Mouse (Mus musculus): ENCODE results near the gene Krt8.

The Krt8 gene

GRCm38 (mm10) chr15:102004189-102004588, at the start of gene Krt8:
Gene Krt8 (minus strand): TSS chr15:102004482.
- no peak for DNase-seq

GRCm38 (mm10) chr15:102051920-102052683, 47.8 kb upstream of the Krt8 start:
- peak; percentile 70 for DNase-seq

GRCm38 (mm10) chr15:102049871-102050270, 45.6 kb upstream of the Krt8 start:
- no peak for DNase-seq

DNA sequence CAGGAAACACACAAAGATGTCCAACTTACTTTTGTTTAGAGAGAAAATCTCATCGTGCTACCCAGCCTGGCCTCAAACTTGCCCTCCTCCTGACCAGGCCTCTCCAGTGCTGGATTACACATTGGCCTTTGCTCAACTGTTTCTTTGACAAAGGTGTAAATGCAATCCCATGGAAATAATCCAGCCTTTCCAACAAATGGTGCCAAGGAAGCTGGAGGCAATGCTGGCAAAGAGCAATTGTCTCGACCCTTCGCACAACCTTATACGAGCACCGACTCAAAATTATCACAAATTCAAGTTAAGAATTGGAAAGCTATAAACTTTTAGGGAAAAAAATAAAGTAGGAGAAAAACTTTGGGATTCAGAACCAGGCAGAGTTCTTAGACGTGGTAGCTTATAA, 43.7 kb upstream of the Krt8 start:
- DNase-seq, result no peak

- no peak for DNase-seq
These were observed 41.4 kb upstream of the Krt8 start for GRCm38 (mm10) chr15:102045691-102046090.

- DNase-seq, result no peak
These were observed 40.5 kb upstream of the Krt8 start for GRCm38 (mm10) chr15:102044745-102045144.

DNA sequence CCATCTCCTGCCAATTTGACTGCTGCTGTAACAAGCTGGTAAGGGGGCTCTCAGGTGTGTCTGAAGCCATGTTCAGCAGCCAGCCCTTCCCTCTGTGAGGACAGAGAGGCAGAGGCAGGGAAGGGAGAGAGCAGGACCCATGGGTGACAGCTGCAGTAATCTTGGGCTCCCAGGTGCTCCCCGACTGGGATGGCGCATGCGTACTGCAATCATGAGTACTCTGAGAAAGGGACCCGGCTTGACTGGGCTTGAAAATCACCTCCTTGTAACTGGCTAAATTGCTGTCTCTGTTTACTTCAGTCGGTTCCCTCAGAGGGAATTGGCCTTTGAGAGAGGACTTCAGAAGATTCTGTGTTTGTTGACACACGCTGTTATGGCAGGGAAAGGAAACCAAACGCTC, 37.7 kb upstream of the Krt8 start:
- DNase-seq, result no peak

- no peak for DNase-seq
These were observed 36.0 kb upstream of the Krt8 start for GRCm38 (mm10) chr15:102040277-102040676.

DNA sequence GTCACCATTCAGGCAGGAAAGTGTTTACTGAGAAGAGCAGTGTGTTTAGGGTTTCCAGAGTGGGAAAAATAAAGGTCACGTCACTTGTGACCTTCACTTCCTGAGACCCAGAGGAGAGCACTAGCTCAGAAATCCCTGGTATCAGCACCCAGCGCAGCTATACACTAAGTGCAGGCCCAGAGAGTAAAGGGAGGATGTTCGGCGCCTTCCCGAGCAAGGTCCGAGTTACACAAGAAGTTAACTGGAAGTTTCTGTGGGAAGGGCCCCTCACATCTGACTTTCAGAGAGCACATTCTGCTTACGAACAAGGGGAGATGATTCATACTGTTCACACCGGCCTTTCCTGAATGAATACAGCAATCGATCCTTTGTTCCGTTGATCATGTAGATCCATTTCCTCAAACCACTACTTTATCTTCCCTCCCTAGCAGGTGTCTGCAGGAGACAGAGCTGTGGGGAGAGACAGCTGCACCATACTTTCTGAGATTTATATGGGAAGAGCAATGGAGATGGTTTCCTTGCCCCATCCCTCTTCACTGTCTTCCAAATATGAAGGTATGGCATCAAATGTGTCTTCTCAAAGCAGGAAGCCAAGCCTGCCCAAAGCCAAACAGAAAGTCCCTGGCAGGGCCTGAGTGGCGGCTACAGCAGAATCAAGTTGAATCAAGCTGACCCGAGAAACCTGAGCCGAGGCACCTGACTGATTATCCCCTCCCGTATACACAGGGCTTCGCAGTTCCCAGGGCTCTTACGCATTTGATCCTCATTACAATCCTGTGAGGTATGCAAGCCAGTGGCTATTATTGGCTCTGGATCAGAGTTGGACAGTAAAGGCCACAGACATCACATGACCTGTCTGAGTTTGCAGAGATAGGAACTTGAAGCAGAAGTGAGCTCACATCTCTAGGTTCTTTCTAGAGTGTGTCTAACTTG, 30.1 kb upstream of the Krt8 start:
- no peak for DNase-seq

DNA sequence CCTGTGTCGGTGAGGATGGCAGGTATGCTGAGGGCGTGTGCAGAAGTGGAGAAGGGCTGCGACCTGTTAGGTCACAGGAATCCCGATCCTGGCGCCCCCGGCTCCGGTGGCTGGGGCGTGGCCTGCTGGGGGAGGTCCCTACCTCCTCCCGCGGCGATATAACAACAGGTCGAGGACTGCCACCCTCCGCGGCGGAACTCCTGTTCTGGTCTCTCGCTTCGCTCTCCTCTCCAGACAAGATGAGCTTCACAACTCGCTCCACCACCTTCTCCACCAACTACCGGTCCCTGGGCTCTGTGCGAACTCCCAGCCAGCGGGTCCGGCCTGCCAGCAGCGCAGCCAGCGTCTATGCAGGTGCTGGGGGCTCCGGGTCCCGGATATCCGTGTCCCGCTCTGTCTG, 23.8 kb upstream of the Krt8 start, which contains the start of gene Krt18:
Krt18 (plus strand) TSS at position 141 of the 400 bp plus-strand sequence.
- no peak for DNase-seq

DNA sequence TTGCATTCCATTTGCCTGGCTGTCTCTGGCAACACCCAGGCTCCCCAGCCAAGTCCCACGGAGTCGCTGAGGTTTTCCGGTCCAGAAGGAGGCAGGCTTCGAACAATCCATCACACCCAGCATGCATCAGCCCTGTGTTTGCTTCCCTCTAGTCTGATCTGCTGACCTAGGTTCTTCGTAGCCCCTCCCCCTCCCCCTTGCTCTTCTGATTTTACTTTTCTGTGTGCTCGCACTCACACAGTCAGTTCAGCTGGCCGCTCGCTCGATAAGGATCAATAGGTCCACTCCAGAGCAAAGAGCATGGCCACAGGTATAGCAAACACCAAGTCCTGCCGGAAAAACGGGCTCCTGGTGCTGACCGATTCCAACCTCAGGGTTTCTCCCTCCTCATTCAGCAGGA, 22.1 kb upstream of the Krt8 start:
- DNase-seq, result no peak

- DNase-seq, result no peak
These were observed 21.0 kb upstream of the Krt8 start for GRCm38 (mm10) chr15:102025136-102025872.

GRCm38 (mm10) chr15:102023888-102024287, 19.6 kb upstream of the Krt8 start:
- DNase-seq, result no peak

DNA sequence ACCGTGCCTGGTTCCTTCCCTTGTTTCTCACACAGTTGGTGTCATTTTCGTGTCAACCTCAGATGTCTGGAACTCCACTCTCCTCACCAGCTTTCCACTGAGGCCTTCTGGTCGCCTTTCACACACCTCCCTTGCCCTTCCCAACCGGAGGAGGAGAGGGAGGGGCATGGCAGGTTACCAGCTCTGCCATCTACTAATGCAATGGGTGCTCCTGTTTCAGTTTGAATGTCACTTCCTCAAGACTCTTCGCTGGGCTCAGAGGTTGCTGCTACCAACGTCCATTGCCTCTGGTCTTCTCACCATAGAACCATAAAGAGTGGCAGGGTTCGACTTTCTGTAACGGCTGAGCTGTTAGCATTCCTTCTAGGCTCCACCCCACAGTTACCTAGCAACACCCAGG, 18.2 kb upstream of the Krt8 start:
- DNase-seq, result no peak

- no peak for DNase-seq
These were observed 13.7 kb upstream of the Krt8 start for GRCm38 (mm10) chr15:102017918-102018463.

- no peak for DNase-seq
These were observed 12.5 kb upstream of the Krt8 start for GRCm38 (mm10) chr15:102016787-102017186.

DNA sequence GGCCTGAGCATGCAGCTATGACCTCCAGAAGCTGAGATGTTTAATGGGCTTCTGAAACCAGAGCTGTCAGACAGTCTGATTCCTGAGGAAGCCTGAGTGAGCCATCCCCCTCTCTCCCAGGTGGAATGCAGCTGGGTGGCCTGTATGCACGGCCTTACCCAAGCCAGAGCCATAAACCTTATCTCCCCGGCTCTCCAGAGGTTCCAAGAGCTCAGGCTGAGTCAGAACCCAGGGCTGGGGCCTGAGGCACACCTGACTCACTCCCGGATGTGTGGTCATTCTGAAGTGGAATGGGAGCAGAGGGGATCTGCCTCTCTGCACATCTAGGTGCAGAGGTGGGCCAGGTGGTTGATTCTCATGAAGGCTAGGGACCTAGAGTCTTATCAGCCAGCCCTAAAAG, 11.8 kb upstream of the Krt8 start:
- DNase-seq, result no peak

DNA sequence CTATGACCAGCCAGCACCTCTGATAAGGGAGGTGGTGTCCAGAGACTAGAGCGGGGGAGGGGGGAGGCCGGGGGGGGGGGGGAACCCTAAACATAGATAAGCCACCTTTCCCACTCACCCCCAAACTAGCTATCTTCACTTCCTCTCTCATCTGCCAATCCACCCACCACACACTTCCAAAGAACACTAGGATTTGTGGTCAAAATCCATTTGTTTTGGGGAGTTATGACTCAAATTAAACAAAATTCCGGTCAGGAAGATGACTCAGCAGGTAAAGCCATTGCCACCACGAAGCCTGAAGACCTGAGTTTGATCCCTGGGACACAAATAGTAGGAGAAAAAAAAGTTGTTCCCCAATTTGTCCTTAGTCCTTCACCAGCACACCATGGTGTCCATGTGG, 10.6 kb upstream of the Krt8 start:
- no peak for DNase-seq

- DNase-seq, result no peak
These were observed 9.4 kb upstream of the Krt8 start for GRCm38 (mm10) chr15:102013651-102014050.

DNA sequence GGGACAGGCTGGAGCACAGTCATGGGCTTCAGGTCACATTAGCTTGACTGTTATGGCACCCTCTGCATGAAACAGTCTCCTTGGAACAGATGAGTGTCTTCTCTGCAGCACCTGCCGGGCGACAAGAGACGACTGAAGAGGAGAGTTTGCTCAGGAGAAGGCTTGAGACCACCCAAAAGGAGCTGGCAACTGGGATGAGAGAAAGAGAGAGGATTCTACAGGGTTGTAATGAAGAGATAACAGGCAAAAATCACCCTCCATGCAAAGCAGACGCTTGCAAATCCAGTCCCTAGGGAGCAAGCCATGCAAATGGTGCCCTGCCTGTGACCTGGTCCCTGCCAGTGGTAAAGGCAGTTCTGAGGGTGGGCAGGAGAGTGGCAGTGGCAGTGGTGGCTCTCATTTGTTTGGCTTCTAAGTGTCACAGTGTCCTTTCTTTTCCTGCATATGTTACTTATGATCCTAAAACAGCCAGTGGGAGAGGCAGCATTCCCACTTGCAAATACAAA, 8.0 kb upstream of the Krt8 start:
- DNase-seq, result no peak

- DNase-seq, result no peak
These were observed 6.4 kb upstream of the Krt8 start for GRCm38 (mm10) chr15:102010569-102011245.

Data from right cerebral cortex, postnatal 4 days (tissue).